ENCODE assay signal across 10 mouse cellular contexts in genomic region chr12:69539353-69539752, GRCm38 (mm10). TPM values are rescaled to one million over a fixed set of nuclear protein-coding genes. Genes with fewer than 3 reads are reported as not detected.
DNase-seq lines count a peak whose midpoint lies in the region; ATAC-seq and TF ChIP-seq lines count a peak whose summit lies in the region.
"Had no signal": no experiment of that assay in that cellular context is flagged by ENCODE, and none has a peak within 500 bp of the region (broad histone marks: within the 10 kb centered on the region; RNA-seq: fewer than 3 reads in every experiment).

No protein-coding gene starts in this region.

- no peak overlapping the region for H3K4me3 ChIP-seq in liver, postnatal 0 days (ENCODE audit: low read depth, low read length)
- H3K4me3 ChIP-seq in liver, embryonic 12.5 days = no peak overlapping the region
- H3K4me3 ChIP-seq in intestine, embryonic 15.5 days (replicated peaks) = no peak overlapping the region

- 41% methylated on average over 7 of the region's 7 CpGs for WGBS in liver, postnatal 0 days (ENCODE audit: insufficient replicate concordance)
- 25% methylated on average over 7 of the region's 7 CpGs for WGBS in liver, embryonic 12.5 days (ENCODE audit: insufficient replicate concordance)
- 54% methylated on average over 7 of the region's 7 CpGs for WGBS in intestine, embryonic 15.5 days

- DNase-seq in liver, postnatal 0 days = no peak
- peak; percentile 83 for DNase-seq in Muller cell, postnatal 12 days (ENCODE audit: inconsistent ontology term)
- DNase-seq in fibroblast of lung, adult 2 months (ENCODE audit: low read depth) = peak; percentile 40
- peak; percentile 14 for DNase-seq in right cerebral cortex, postnatal 25 days
- DNase-seq in embryo, embryonic 9.5 days (ENCODE audit: extremely low spot score) = no peak
- DNase-seq in urinary bladder, postnatal 10 days (ENCODE audit: low spot score) = no peak
- DNase-seq: cerebellum, postnatal 14 days; layer of hippocampus, postnatal 36 days had no signal

- no peaks in the 10 kb centered on the region for H3K36me3 ChIP-seq in liver, postnatal 0 days (replicated peaks; ENCODE audit: insufficient read depth, low read length)
- H3K36me3 ChIP-seq in liver, embryonic 12.5 days = no peaks in the 10 kb centered on the region
- H3K36me3 ChIP-seq in intestine, embryonic 15.5 days = no peaks in the 10 kb centered on the region

- ATAC-seq in liver, postnatal 0 days = no peak
- no peak for ATAC-seq in liver, embryonic 12.5 days
- no peak for ATAC-seq in intestine, embryonic 15.5 days

- no peak overlapping the region for H3K4me2 ChIP-seq in liver, postnatal 0 days (ENCODE audit: low read depth, low read length)
- no peak overlapping the region for H3K4me2 ChIP-seq in liver, embryonic 12.5 days
- H3K4me2 ChIP-seq in intestine, embryonic 15.5 days (replicated peaks) = no peak overlapping the region

- TF ChIP-seq CTCF in liver, postnatal 0 days (IDR thresholded peaks at IDR 0.05; ENCODE audit: low read depth) = no peak

- H3K9me3 ChIP-seq in liver, postnatal 0 days (ENCODE audit: low read length) = no peaks in the 10 kb centered on the region
- no peaks in the 10 kb centered on the region for H3K9me3 ChIP-seq in liver, embryonic 12.5 days (replicated peaks)
- H3K9me3 ChIP-seq in intestine, embryonic 15.5 days = no peaks in the 10 kb centered on the region

- H3K27me3 ChIP-seq in liver, postnatal 0 days (ENCODE audit: insufficient read depth, low read length) = no peaks in the 10 kb centered on the region
- H3K27me3 ChIP-seq in liver, embryonic 12.5 days (replicated peaks) = no peaks in the 10 kb centered on the region
- no peaks in the 10 kb centered on the region for H3K27me3 ChIP-seq in intestine, embryonic 15.5 days (replicated peaks)

- peak overlapping the region; percentile 95; the same call in 1 of the 2 replicates for H3K27ac ChIP-seq in liver, postnatal 0 days (ENCODE audit: low read depth)
- no peak overlapping the region for H3K27ac ChIP-seq in liver, embryonic 12.5 days
- H3K27ac ChIP-seq in intestine, embryonic 15.5 days = no peak overlapping the region

- H3K4me1 ChIP-seq in liver, postnatal 0 days (ENCODE audit: insufficient read depth) = peaks cover 43% of the 10 kb centered on the region
- H3K4me1 ChIP-seq in liver, embryonic 12.5 days = peaks cover 57% of the 10 kb centered on the region
- peaks cover 18% of the 10 kb centered on the region for H3K4me1 ChIP-seq in intestine, embryonic 15.5 days (replicated peaks)

- no peak for TF ChIP-seq EP300 in liver, postnatal 0 days (IDR thresholded peaks at IDR 0.05; ENCODE audit: low read depth)

- no peak overlapping the region for H3K9ac ChIP-seq in liver, postnatal 0 days (replicated peaks)
- no peak overlapping the region for H3K9ac ChIP-seq in liver, embryonic 12.5 days
- no peak overlapping the region for H3K9ac ChIP-seq in intestine, embryonic 15.5 days

RNA-seq across cellular contexts. Expression of gene Vcpkmt, which starts 43.5 kb away (rescaled TPM):
- 7.0 and 9.1 TPM in 2 replicates for polyA plus RNA-seq in liver, postnatal 0 days (2015; fragmentation: Nextera tagmentation; extraction: Ambion mirVana)
- polyA plus RNA-seq in liver, embryonic 12.5 days (2016; fragmentation: Nextera tagmentation; extraction: Ambion mirVana) = 20.3 and 21.2 TPM in 2 replicates
- polyA plus RNA-seq in intestine, embryonic 15.5 days (2015; fragmentation: Nextera tagmentation; extraction: Ambion mirVana) = 25.6 and 26.7 TPM in 2 replicates

Comparison
In these comparisons a context has a peak if more than half of its experiments do, and no peak if none do; other contexts are left out.
1. DNase-seq: peak in Muller cell, postnatal 12 days (single experiment), fibroblast of lung, adult 2 months (single experiment) and right cerebral cortex, postnatal 25 days (single experiment); none in liver, postnatal 0 days (single experiment), embryo, embryonic 9.5 days (single experiment) and urinary bladder, postnatal 10 days (single experiment).